Mouse (Mus musculus): ENCODE results near the gene Zbtb40. TPM values are rescaled to one million over a fixed set of nuclear protein-coding genes. Genes with fewer than 3 reads are reported as not detected.

Gene Zbtb40
- total and polyA plus RNA-seq, 2 experiments from 2014 or later: 1.2 to 7.5 TPM

GRCm38 (mm10) chr4:137031319-137031718, 17.3 kb downstream of the Zbtb40 start:
- H3K4me3 ChIP-seq (ENCODE audit: low read depth, low read length): no peak overlapping the region
- ATAC-seq (ENCODE audit: low FRiP score) (no peak), DNase-seq (ENCODE audit: low spot score) (no peak)
- H3K9me3 ChIP-seq (ENCODE audit: low read length): no peaks in the 10 kb centered on the region
- H3K9ac ChIP-seq (replicated peaks; ENCODE audit: low read length, poor library complexity, severe bottlenecking): no peak overlapping the region
- no peak overlapping the region for H3K27ac ChIP-seq (ENCODE audit: low read depth, low read length)
- no peak for TF ChIP-seq CTCF (IDR thresholded peaks at IDR 0.05)
- H3K4me2 ChIP-seq (ENCODE audit: low read depth, low read length, poor library complexity, severe bottlenecking): no peak overlapping the region
- no peaks in the 10 kb centered on the region for H3K4me1 ChIP-seq (ENCODE audit: insufficient read depth, low read length)
- WGBS: 88% methylated on average over 7 of the region's 7 CpGs
- H3K36me3 ChIP-seq (ENCODE audit: insufficient read depth, low read length): no peaks in the 10 kb centered on the region; the same call in 1 of the 2 replicates
- H3K27me3 ChIP-seq (ENCODE audit: insufficient read depth, low read length): no peaks in the 10 kb centered on the region

DNA sequence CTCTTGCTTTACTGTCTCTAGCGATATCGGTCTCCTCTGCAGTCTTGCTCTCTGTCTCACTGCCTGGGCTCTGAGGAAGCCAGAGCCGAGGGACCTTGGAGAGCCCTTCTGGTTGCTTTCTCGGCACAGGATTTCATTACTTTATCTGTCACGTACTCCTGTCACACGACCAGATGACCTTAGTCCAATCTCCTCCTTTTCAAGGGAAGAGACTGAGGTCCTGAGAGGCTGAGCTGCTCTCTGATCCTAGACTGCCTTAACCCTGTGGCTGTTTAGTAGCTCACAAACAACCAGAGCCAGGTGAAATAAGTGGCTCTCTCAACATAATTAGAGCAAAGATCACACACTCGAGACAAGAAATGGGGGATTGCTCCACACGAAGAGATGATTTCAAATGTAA, 19.3 kb downstream of the Zbtb40 start:
- H3K27ac ChIP-seq (ENCODE audit: low read depth, low read length): no peak overlapping the region
- H3K4me2 ChIP-seq (ENCODE audit: low read depth, low read length, poor library complexity, severe bottlenecking): no peak overlapping the region
- H3K9me3 ChIP-seq (ENCODE audit: low read length): no peaks in the 10 kb centered on the region
- no peak for TF ChIP-seq CTCF (IDR thresholded peaks at IDR 0.05)
- ATAC-seq (ENCODE audit: low FRiP score) (no peak), DNase-seq (ENCODE audit: low spot score) (no peak)
- H3K4me1 ChIP-seq (ENCODE audit: insufficient read depth, low read length): no peaks in the 10 kb centered on the region
- 57% methylated on average over 8 of the region's 8 CpGs for WGBS
- no peaks in the 10 kb centered on the region; the same call in 1 of the 2 replicates for H3K36me3 ChIP-seq (ENCODE audit: insufficient read depth, low read length)
- no peaks in the 10 kb centered on the region for H3K27me3 ChIP-seq (ENCODE audit: insufficient read depth, low read length)
- H3K9ac ChIP-seq (replicated peaks; ENCODE audit: low read length, poor library complexity, severe bottlenecking): no peak overlapping the region
- H3K4me3 ChIP-seq (ENCODE audit: low read depth, low read length): no peak overlapping the region

GRCm38 (mm10) chr4:137027051-137027450, 21.6 kb downstream of the Zbtb40 start:
- Histone ChIP-seq H3K36me3 (ENCODE audit: insufficient read depth, low read length) (no peaks in the 10 kb centered on the region; the same call in 1 of the 2 replicates), H3K4me3 (ENCODE audit: low read depth, low read length) (no peak overlapping the region), H3K27ac (ENCODE audit: low read depth, low read length) (no peak overlapping the region), H3K4me1 (ENCODE audit: insufficient read depth, low read length) (no peaks in the 10 kb centered on the region), H3K9ac (replicated peaks; ENCODE audit: low read length, poor library complexity, severe bottlenecking) (no peak overlapping the region), H3K4me2 (ENCODE audit: low read depth, low read length, poor library complexity, severe bottlenecking) (no peak overlapping the region), H3K27me3 (ENCODE audit: insufficient read depth, low read length) (no peaks in the 10 kb centered on the region), H3K9me3 (ENCODE audit: low read length) (no peaks in the 10 kb centered on the region)
- DNase-seq (ENCODE audit: low spot score) (no peak), ATAC-seq (ENCODE audit: low FRiP score) (no peak)
- no peak for TF ChIP-seq CTCF (IDR thresholded peaks at IDR 0.05)
- WGBS: 54% methylated on average over 5 of the region's 5 CpGs

GRCm38 (mm10) chr4:137025570-137025969, 23.0 kb downstream of the Zbtb40 start:
- H3K9me3 ChIP-seq (ENCODE audit: low read length): no peaks in the 10 kb centered on the region
- TF ChIP-seq CTCF (IDR thresholded peaks at IDR 0.05): peak; percentile 21; the same call in 1 of the 2 replicates
- no peak overlapping the region for H3K4me3 ChIP-seq (ENCODE audit: low read depth, low read length)
- DNase-seq (ENCODE audit: low spot score) (no peak), ATAC-seq (ENCODE audit: low FRiP score) (no peak)
- no peak overlapping the region for H3K4me2 ChIP-seq (ENCODE audit: low read depth, low read length, poor library complexity, severe bottlenecking)
- H3K27me3 ChIP-seq (ENCODE audit: insufficient read depth, low read length): no peaks in the 10 kb centered on the region
- H3K4me1 ChIP-seq (ENCODE audit: insufficient read depth, low read length): no peaks in the 10 kb centered on the region
- WGBS: 71% methylated on average over 6 of the region's 6 CpGs
- no peak overlapping the region for H3K9ac ChIP-seq (replicated peaks; ENCODE audit: low read length, poor library complexity, severe bottlenecking)
- H3K36me3 ChIP-seq (ENCODE audit: insufficient read depth, low read length): no peaks in the 10 kb centered on the region; the same call in 1 of the 2 replicates
- H3K27ac ChIP-seq (ENCODE audit: low read depth, low read length): no peak overlapping the region

DNA sequence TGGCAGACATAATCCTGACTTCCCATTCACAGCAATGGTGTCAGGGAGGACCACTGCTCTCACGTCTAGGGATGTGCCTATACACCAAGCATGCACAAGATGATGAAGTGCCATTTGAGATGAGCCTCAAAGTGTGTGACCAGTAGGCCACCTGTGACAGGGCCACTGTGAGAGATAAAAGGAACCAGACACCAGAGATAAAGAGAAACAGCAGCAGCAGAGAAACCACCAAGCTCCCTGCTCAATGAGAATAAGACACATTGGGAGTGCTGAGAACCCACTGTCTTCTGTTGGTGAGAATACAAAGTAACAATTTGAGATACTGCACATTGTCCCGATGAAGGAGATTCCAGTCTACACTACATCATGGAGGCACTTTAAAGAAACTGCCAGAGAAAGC, 23.5 kb downstream of the Zbtb40 start:
- Histone ChIP-seq H3K27me3 (ENCODE audit: insufficient read depth, low read length) (no peaks in the 10 kb centered on the region), H3K9ac (replicated peaks; ENCODE audit: low read length, poor library complexity, severe bottlenecking) (no peak overlapping the region), H3K36me3 (ENCODE audit: insufficient read depth, low read length) (no peaks in the 10 kb centered on the region; the same call in 1 of the 2 replicates), H3K4me3 (ENCODE audit: low read depth, low read length) (no peak overlapping the region), H3K9me3 (ENCODE audit: low read length) (no peaks in the 10 kb centered on the region), H3K4me2 (ENCODE audit: low read depth, low read length, poor library complexity, severe bottlenecking) (no peak overlapping the region), H3K4me1 (ENCODE audit: insufficient read depth, low read length) (no peaks in the 10 kb centered on the region), H3K27ac (ENCODE audit: low read depth, low read length) (no peak overlapping the region)
- no peak for ATAC-seq (ENCODE audit: low FRiP score)
- DNase-seq (ENCODE audit: low spot score): no peak
- WGBS: 84% methylated on average over 2 of the region's 2 CpGs
- TF ChIP-seq CTCF (IDR thresholded peaks at IDR 0.05): no peak

DNA sequence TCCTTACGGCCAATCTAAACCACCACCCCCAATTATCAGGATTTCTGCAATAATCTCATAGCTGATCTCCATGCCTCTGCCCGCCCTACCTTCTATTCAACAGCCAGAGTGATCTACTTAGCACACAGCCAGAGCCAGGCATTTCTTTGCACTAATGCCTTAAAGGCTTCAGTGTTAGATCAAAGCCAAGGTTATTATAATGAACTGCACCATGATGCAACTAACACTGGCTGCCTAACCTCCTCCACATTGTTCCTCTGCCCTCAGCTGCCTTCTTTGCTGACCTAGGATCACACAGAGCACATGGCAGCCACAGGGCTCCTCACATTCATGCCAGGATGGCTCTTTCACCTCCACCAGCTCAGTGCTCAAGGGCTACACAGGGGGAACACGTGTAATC, 28.5 kb downstream of the Zbtb40 start:
- TF ChIP-seq CTCF (IDR thresholded peaks at IDR 0.05): no peak

More for the DNA sequence above, 28.5 kb downstream of the Zbtb40 start:
- Histone ChIP-seq H3K9ac (replicated peaks; ENCODE audit: low read length, poor library complexity, severe bottlenecking) (no peak overlapping the region), H3K4me1 (ENCODE audit: insufficient read depth, low read length) (0 out of 2 replicates have a peak, but pooled peaks cover 2% of the 10 kb centered on the region), H3K36me3 (ENCODE audit: insufficient read depth, low read length) (peaks cover 5% of the 10 kb centered on the region; the same call in 1 of the 2 replicates), H3K4me2 (ENCODE audit: low read depth, low read length, poor library complexity, severe bottlenecking) (no peak overlapping the region), H3K4me3 (ENCODE audit: low read depth, low read length) (no peak overlapping the region), H3K27ac (ENCODE audit: low read depth, low read length) (no peak overlapping the region), H3K27me3 (ENCODE audit: insufficient read depth, low read length) (no peaks in the 10 kb centered on the region), H3K9me3 (ENCODE audit: low read length) (no peaks in the 10 kb centered on the region)
- no peak for DNase-seq (ENCODE audit: low spot score)
- no peak for ATAC-seq (ENCODE audit: low FRiP score)
- WGBS: 43% methylated on average over 3 of the region's 3 CpGs

Measured in midbrain, postnatal 0 days (tissue).